Mouse (Mus musculus) liver, embryonic 14.5 days (tissue): ENCODE results near the gene Plac1.

Experiments used
- CTCF ChIP-seq: IDR thresholded peaks from 2 replicates; pipeline ENCODE4 v1.5.1; 2016; ENCODE audit warnings: antibody characterized with exemption, low read depth, control low read depth
- EP300 ChIP-seq: IDR thresholded peaks from 2 replicates; pipeline ENCODE4 v1.6.1; 2016; ENCODE audit warnings: antibody characterized with exemption, low read depth

- TF ChIP-seq EP300, result no peak
- TF ChIP-seq CTCF, result no peak
Observed at GRCm38 (mm10) chrX:53097786-53098185, 142.1 kb downstream of the Plac1 start.
